Mouse (Mus musculus) spleen, embryonic (tissue): ENCODE measurements around the gene Shq1.

Experiments
- CTCF ChIA-PET: fragments of 350-600 bp; sonication (Branson Sonifier 250); formaldehyde crosslinking; loops from one replicate; lab custom pipeline; 2022; lab: Charles Lee

Gene Shq1

GRCm38 (mm10) chr6:100668858-100669257, 2.1 kb downstream of the Shq1 start:
- CTCF ChIA-PET: no interaction called here

- CTCF ChIA-PET: no interaction called here
Measured at GRCm38 (mm10) chr6:100667644-100668043, 3.3 kb downstream of the Shq1 start.

- CTCF ChIA-PET: interaction anchor here (0.5 kb wide), 1 partner anchor 214 kb away, joined by 3 read pairs; no protein-coding TSS in a partner anchor
Measured at GRCm38 (mm10) chr6:100662224-100662623, 8.7 kb downstream of the Shq1 start.

- CTCF ChIA-PET: no interaction called here
Measured at GRCm38 (mm10) chr6:100660395-100660794, 10.6 kb downstream of the Shq1 start.

GRCm38 (mm10) chr6:100652535-100652934, 18.4 kb downstream of the Shq1 start:
- CTCF ChIA-PET: no interaction called here

- CTCF ChIA-PET: no interaction called here
Measured at GRCm38 (mm10) chr6:100647196-100647595, 23.8 kb downstream of the Shq1 start.

GRCm38 (mm10) chr6:100645469-100646201, 25.3 kb downstream of the Shq1 start:
- CTCF ChIA-PET: no interaction called here

- CTCF ChIA-PET: interaction anchor here (0.5 kb wide), 1 partner anchor 30 kb away, joined by 4 read pairs; no protein-coding TSS in a partner anchor
Measured at GRCm38 (mm10) chr6:100644631-100645030, 26.3 kb downstream of the Shq1 start.

- CTCF ChIA-PET: no interaction called here
Measured at GRCm38 (mm10) chr6:100642786-100643185, 28.2 kb downstream of the Shq1 start.

GRCm38 (mm10) chr6:100640591-100640990, 30.4 kb downstream of the Shq1 start:
- CTCF ChIA-PET: no interaction called here

- CTCF ChIA-PET: no interaction called here
Measured at GRCm38 (mm10) chr6:100629086-100629485, 41.9 kb downstream of the Shq1 start.

GRCm38 (mm10) chr6:100628223-100628622, 42.7 kb downstream of the Shq1 start:
- CTCF ChIA-PET: no interaction called here

- CTCF ChIA-PET: no interaction called here
Measured at GRCm38 (mm10) chr6:100623922-100624321, 47.0 kb downstream of the Shq1 start.

- CTCF ChIA-PET: no interaction called here
Measured at GRCm38 (mm10) chr6:100622861-100623507, 48.0 kb downstream of the Shq1 start.

GRCm38 (mm10) chr6:100620411-100620810, 50.5 kb downstream of the Shq1 start:
- CTCF ChIA-PET: no interaction called here

GRCm38 (mm10) chr6:100619309-100619708, 51.6 kb downstream of the Shq1 start:
- CTCF ChIA-PET: no interaction called here

- CTCF ChIA-PET: no interaction called here
Measured at GRCm38 (mm10) chr6:100616133-100616532, 54.8 kb downstream of the Shq1 start.

GRCm38 (mm10) chr6:100613593-100614267, 57.2 kb downstream of the Shq1 start:
- CTCF ChIA-PET: interaction anchor here (0.5 to 0.7 kb wide), 3 partner anchors 31 to 202 kb away, joined by 4 to 6 read pairs (median 4); no protein-coding TSS in a partner anchor

- CTCF ChIA-PET: interaction anchor here (0.5 to 0.6 kb wide), 2 partner anchors 16 to 274 kb away, joined by 3 read pairs; no protein-coding TSS in a partner anchor
Measured at GRCm38 (mm10) chr6:100610897-100611575, 59.9 kb downstream of the Shq1 start.

GRCm38 (mm10) chr6:100610182-100610581, 60.8 kb downstream of the Shq1 start:
- CTCF ChIA-PET: interaction anchor here (0.5 kb wide), 1 partner anchor 275 kb away, joined by 3 read pairs; no protein-coding TSS in a partner anchor

GRCm38 (mm10) chr6:100609256-100609655, 61.7 kb downstream of the Shq1 start:
- CTCF ChIA-PET: no interaction called here
